Mouse (Mus musculus) lung, embryonic 16.5 days (tissue): ENCODE data around the gene Fgf23. TPM values are rescaled to one million over a fixed set of nuclear protein-coding genes. Genes with fewer than 3 reads are reported as not detected.
A peak's percentile ranks its signal among the peaks of the same experiment; 100 is the strongest.

ENCODE experiments used
- ATAC-seq: fragments of 200-750 bp; cut with Nextera tagmentation; 2 replicates; pipeline ENCODE4 v1.8.0; 2017; ENCODE audit warnings: low read depth, mild to moderate bottlenecking, moderate library complexity
- H3K27ac ChIP-seq: fragments of 300-500 bp; sonication (generic); 2 replicates; pipeline ENCODE4 v1.5.1; 2014; ENCODE audit warnings: mild to moderate bottlenecking, control low read depth, low read length
- H3K27me3 ChIP-seq: fragments of 300-500 bp; sonication (generic); 2 replicates; pipeline ENCODE4 v1.6.1; 2014; ENCODE audit warnings: low read depth, low read length, mixed read lengths; ENCODE audit not compliant: control insufficient read depth, insufficient read depth
- H3K36me3 ChIP-seq: fragments of 300-500 bp; sonication (generic); 2 replicates; pipeline ENCODE4 v1.6.1; 2014; ENCODE audit warnings: low read length; ENCODE audit not compliant: control insufficient read depth, insufficient read depth
- H3K4me1 ChIP-seq: fragments of 300-500 bp; sonication (generic); replicated peaks from 2 replicates; pipeline ENCODE4 v1.6.1; 2014; ENCODE audit warnings: low read length, mixed read lengths; ENCODE audit not compliant: control insufficient read depth, insufficient read depth
- H3K4me2 ChIP-seq: fragments of 300-500 bp; sonication (generic); 2 replicates; pipeline ENCODE4 v1.6.1; 2014; ENCODE audit warnings: low read depth, low read length, control low read depth
- H3K4me3 ChIP-seq: fragments of 300-500 bp; sonication (generic); 2 replicates; pipeline ENCODE4 v1.5.1; 2014; ENCODE audit warnings: mild to moderate bottlenecking, low read length, control low read depth
- H3K9ac ChIP-seq: fragments of 300-500 bp; sonication (generic); 2 replicates; pipeline ENCODE4 v1.6.1; 2014; ENCODE audit warnings: low read length, control low read depth
- H3K9me3 ChIP-seq: fragments of 300-500 bp; sonication (generic); 2 replicates; pipeline ENCODE4 v1.6.1; 2016; ENCODE audit warnings: low read length; ENCODE audit not compliant: control insufficient read depth
- WGBS: fragments of 180-500 bp; shearing (Covaris S2); extraction: QIAGEN DNeasy Blood & Tissue Kit; methylation state at CpG from one replicate; pipeline ENCODE4 v1.1.7; 2014; 5-methylcytosine and 5-hydroxymethylcytosine counted together
- polyA plus RNA-seq: library from polyadenylated mRNA; unstranded; fragments of >200 nt; fragmentation: Nextera tagmentation; extraction: Ambion mirVana; gene quantifications from 2 replicates; pipeline ENCODE4 v1.2.1, GENCODE M21; 2015

The Fgf23 gene
- polyA plus RNA-seq, 1 experiment from 2014 or later, result not detected

DNA sequence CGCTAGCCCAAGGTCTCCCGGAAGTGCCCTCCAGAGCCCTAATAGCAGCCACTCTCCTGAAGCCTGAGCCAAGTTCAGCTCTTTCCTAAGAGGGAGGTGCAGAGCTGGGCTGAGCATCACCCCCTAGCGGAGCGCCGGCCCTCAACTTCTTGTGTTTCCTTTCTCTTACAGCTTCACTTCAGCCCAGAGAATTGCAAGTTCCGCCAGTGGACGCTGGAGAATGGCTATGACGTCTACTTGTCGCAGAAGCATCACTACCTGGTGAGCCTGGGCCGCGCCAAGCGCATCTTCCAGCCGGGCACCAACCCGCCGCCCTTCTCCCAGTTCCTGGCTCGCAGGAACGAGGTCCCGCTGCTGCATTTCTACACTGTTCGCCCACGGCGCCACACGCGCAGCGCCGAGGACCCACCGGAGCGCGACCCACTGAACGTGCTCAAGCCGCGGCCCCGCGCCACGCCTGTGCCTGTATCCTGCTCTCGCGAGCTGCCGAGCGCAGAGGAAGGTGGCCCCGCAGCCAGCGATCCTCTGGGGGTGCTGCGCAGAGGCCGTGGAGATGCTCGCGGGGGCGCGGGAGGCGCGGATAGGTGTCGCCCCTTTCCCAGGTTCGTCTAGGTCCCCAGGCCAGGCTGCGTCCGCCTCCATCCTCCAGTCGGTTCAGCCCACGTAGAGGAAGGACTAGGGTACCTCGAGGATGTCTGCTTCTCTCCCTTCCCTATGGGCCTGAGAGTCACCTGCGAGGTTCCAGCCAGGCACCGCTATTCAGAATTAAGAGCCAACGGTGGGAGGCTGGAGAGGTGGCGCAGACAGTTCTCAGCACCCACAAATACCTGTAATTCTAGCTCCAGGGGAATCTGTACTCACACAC is 7.4 kb downstream of the Fgf23 start:
- H3K9ac ChIP-seq, result peak overlapping the region; percentile 59
- H3K4me1 ChIP-seq, result 0 out of 2 replicates have a peak, but pooled peaks cover 3% of the 10 kb centered on the region
- under 1% methylated on average over 59 of the region's 59 CpGs for WGBS
- peak overlapping the region; percentile 94 for H3K4me2 ChIP-seq
- ATAC-seq, result peak; percentile 84
- peaks cover 18% of the 10 kb centered on the region for H3K27me3 ChIP-seq
- H3K27ac ChIP-seq, result no peak overlapping the region
- peak overlapping the region; percentile 55 for H3K4me3 ChIP-seq
- H3K36me3 ChIP-seq, result no peaks in the 10 kb centered on the region
- no peaks in the 10 kb centered on the region for H3K9me3 ChIP-seq

- WGBS, result 58% methylated on average over 6 of the region's 6 CpGs
- ATAC-seq, result no peak
These were observed 9.1 kb downstream of the Fgf23 start for GRCm38 (mm10) chr6:127081820-127082219.

GRCm38 (mm10) chr6:127086739-127087138 is 14.0 kb downstream of the Fgf23 start:
- no peak overlapping the region for H3K9ac ChIP-seq
- H3K4me3 ChIP-seq, result no peak overlapping the region
- no peaks in the 10 kb centered on the region for H3K9me3 ChIP-seq
- WGBS, result 44% methylated on average over 4 of the region's 4 CpGs
- no peaks in the 10 kb centered on the region; the same call in 1 of the 2 replicates for H3K27me3 ChIP-seq
- H3K4me1 ChIP-seq, result no peaks in the 10 kb centered on the region
- no peak for ATAC-seq
- no peak overlapping the region for H3K4me2 ChIP-seq
- H3K36me3 ChIP-seq, result no peaks in the 10 kb centered on the region
- H3K27ac ChIP-seq, result no peak overlapping the region

More at GRCm38 (mm10) chr6:127081820-127082219, 9.1 kb downstream of the Fgf23 start:
- Histone ChIP-seq H3K4me2 (no peak overlapping the region), H3K27me3 (peaks cover 18% of the 10 kb centered on the region), H3K4me3 (no peak overlapping the region), H3K4me1 (0 out of 2 replicates have a peak, but pooled peaks cover 3% of the 10 kb centered on the region), H3K9ac (no peak overlapping the region), H3K36me3 (no peaks in the 10 kb centered on the region), H3K9me3 (no peaks in the 10 kb centered on the region), H3K27ac (no peak overlapping the region)

GRCm38 (mm10) chr6:127094565-127094964 is 21.9 kb downstream of the Fgf23 start:
- Histone ChIP-seq H3K36me3 (no peaks in the 10 kb centered on the region), H3K4me3 (no peak overlapping the region), H3K27me3 (no peaks in the 10 kb centered on the region), H3K9me3 (no peaks in the 10 kb centered on the region), H3K4me1 (no peaks in the 10 kb centered on the region), H3K9ac (no peak overlapping the region), H3K4me2 (no peak overlapping the region), H3K27ac (no peak overlapping the region)
- no peak for ATAC-seq
- 58% methylated on average over 7 of the region's 7 CpGs for WGBS

DNA sequence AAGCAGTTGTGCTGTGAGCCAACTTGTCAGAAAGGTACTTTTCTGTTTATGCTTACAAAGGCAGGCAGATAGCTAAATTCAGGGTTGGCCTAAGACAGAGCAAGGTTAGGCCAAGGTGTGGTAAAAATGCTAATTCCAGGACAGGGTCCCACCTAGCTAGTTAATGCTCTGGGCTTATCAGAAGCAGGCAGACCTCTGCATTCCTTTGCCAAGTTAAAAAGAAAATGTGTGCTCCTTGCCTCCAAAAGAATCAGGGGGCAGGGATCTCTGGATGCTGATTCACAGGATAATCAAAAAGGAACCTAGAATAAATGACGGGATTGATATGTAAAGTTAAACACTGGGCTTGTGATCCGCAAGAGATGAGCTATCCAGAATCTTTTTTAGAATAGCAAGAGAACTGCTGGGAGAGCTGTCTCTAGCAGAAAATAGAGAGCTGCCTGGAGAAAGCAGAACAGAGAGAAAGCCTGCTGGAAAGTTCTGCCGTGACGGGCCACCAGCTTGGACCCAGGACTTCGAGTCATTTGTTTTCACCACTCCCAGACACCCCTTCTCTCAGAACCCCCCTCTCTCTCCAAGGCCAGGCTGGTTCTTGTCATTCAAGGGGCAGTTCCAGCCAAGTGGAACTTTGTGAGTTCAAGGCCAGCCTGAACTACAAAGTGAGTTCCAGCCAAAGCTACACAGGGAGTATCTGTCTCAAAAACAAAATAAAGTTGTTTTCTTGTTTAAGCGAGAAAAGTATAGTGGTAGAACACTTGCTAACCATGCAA is 31.0 kb downstream of the Fgf23 start:
- Histone ChIP-seq H3K9ac (no peak overlapping the region), H3K27me3 (no peaks in the 10 kb centered on the region), H3K9me3 (no peaks in the 10 kb centered on the region), H3K4me3 (no peak overlapping the region), H3K27ac (no peak overlapping the region), H3K4me2 (no peak overlapping the region), H3K4me1 (peaks cover 2% of the 10 kb centered on the region; the same call in 1 of the 2 replicates), H3K36me3 (no peaks in the 10 kb centered on the region)
- 89% methylated on average over 6 of the region's 6 CpGs for WGBS
- ATAC-seq, result no peak

GRCm38 (mm10) chr6:127104396-127105029 is 31.8 kb downstream of the Fgf23 start:
- Histone ChIP-seq H3K27me3 (no peaks in the 10 kb centered on the region), H3K4me3 (no peak overlapping the region), H3K4me2 (no peak overlapping the region), H3K4me1 (peaks cover 3% of the 10 kb centered on the region; the same call in 1 of the 2 replicates), H3K27ac (no peak overlapping the region), H3K9me3 (no peaks in the 10 kb centered on the region), H3K9ac (no peak overlapping the region), H3K36me3 (no peaks in the 10 kb centered on the region)
- no peak for ATAC-seq
- WGBS, result 75% methylated on average over 7 of the region's 7 CpGs

GRCm38 (mm10) chr6:127105107-127105506 is 32.4 kb downstream of the Fgf23 start:
- Histone ChIP-seq H3K4me1 (peaks cover 6% of the 10 kb centered on the region), H3K27me3 (no peaks in the 10 kb centered on the region), H3K27ac (no peak overlapping the region), H3K9me3 (no peaks in the 10 kb centered on the region), H3K36me3 (no peaks in the 10 kb centered on the region), H3K9ac (no peak overlapping the region), H3K4me3 (no peak overlapping the region), H3K4me2 (no peak overlapping the region)
- ATAC-seq, result no peak
- 55% methylated on average over 6 of the region's 6 CpGs for WGBS

GRCm38 (mm10) chr6:127106189-127106588 is 33.5 kb downstream of the Fgf23 start:
- Histone ChIP-seq H3K9me3 (no peaks in the 10 kb centered on the region), H3K4me1 (peaks cover 6% of the 10 kb centered on the region), H3K4me2 (no peak overlapping the region), H3K36me3 (no peaks in the 10 kb centered on the region), H3K27me3 (no peaks in the 10 kb centered on the region), H3K9ac (no peak overlapping the region), H3K4me3 (no peak overlapping the region), H3K27ac (no peak overlapping the region)
- whole genome bisulfite sequencing, result 78% methylated on average over 5 of the region's 5 CpGs
- no peak for ATAC-seq

- Histone ChIP-seq H3K4me3 (no peak overlapping the region), H3K9me3 (no peaks in the 10 kb centered on the region), H3K36me3 (no peaks in the 10 kb centered on the region), H3K27ac (no peak overlapping the region), H3K4me2 (no peak overlapping the region), H3K27me3 (no peaks in the 10 kb centered on the region), H3K9ac (no peak overlapping the region), H3K4me1 (peaks cover 6% of the 10 kb centered on the region)
- 46% methylated on average over 5 of the region's 5 CpGs for WGBS
- no peak for ATAC-seq
These were observed 34.0 kb downstream of the Fgf23 start for GRCm38 (mm10) chr6:127106726-127107125.
